Mouse (Mus musculus) heart, postnatal 0 days (tissue): ENCODE results near the gene Olfr750.

Source experiments
- CTCF ChIP-seq: IDR thresholded peaks from 2 replicates; pipeline ENCODE4 v1.5.1; 2016; ENCODE audit warnings: antibody characterized with exemption, control low read depth, low read depth
- EP300 ChIP-seq: IDR thresholded peaks from 2 replicates; pipeline ENCODE4 v1.6.1; 2016; ENCODE audit warnings: antibody characterized with exemption, low read depth

DNA sequence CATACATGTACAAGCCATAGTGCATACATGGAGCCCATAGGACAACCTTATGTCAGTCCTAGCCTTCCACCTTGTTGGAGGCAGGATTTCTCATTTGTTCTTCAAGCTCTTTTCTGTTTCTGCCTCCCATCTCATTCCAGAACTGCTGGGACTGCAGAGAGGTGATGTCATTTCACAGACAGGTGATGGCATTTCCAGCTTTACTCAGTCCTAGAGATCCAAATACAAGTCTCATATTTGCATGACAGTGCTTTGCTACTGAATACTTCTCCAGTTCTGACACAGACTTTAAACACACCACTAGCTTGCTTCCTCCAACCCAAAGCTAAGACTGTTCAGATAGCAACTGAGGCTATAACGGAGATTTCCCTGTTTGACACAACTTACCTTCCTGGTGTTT, 4.9 kb upstream of the Olfr750 start:
- no peak for TF ChIP-seq CTCF
- no peak for TF ChIP-seq EP300
